Mouse (Mus musculus) frontal cortex, adult (tissue): Measurements from ENCODE around the gene Vmn2r13.
"Not testable (repeated sequence)": the region's sequence is repeated elsewhere in the genome, so short reads cannot be mapped to it uniquely, and the experiment has no call there.

Source experiments
- ATAC-seq: cut with Nextera tagmentation; 2 replicates; pipeline ENCODE4 v1.9.2; 2017; ENCODE audit warnings: mild to moderate bottlenecking, moderate library complexity, mixed read lengths; ENCODE audit not compliant: low TSS enrichment

The Vmn2r13 gene

GRCm38 (mm10) chr5:109192099-109192498 is at the start of gene Vmn2r13:
Gene Vmn2r13 (minus strand): TSS chr5:109192199.
- not testable (repeated sequence) for ATAC-seq

GRCm38 (mm10) chr5:109224608-109225007 is 32.6 kb upstream of the Vmn2r13 start, which contains the start of gene Vmn2r14:
Gene Vmn2r14 (minus strand): TSS chr5:109224708.
- no peak for ATAC-seq

- ATAC-seq: not testable (repeated sequence)
These were observed 25.1 kb downstream of the Vmn2r13 start for GRCm38 (mm10) chr5:109166851-109167250.

GRCm38 (mm10) chr5:109160121-109160520 is 31.9 kb downstream of the Vmn2r13 start:
- no peak for ATAC-seq

- not testable (repeated sequence) for ATAC-seq
These were observed 32.4 kb downstream of the Vmn2r13 start for GRCm38 (mm10) chr5:109159576-109159975.

GRCm38 (mm10) chr5:109158488-109159485 is 33.2 kb downstream of the Vmn2r13 start:
- not testable (repeated sequence) for ATAC-seq

- no peak for ATAC-seq
These were observed 52.5 kb downstream of the Vmn2r13 start for GRCm38 (mm10) chr5:109139546-109139945.

GRCm38 (mm10) chr5:109136731-109137130 is 55.3 kb downstream of the Vmn2r13 start:
- ATAC-seq: no peak
